Mouse (Mus musculus): ENCODE results near the gene Chst2.

The Chst2 gene

DNA sequence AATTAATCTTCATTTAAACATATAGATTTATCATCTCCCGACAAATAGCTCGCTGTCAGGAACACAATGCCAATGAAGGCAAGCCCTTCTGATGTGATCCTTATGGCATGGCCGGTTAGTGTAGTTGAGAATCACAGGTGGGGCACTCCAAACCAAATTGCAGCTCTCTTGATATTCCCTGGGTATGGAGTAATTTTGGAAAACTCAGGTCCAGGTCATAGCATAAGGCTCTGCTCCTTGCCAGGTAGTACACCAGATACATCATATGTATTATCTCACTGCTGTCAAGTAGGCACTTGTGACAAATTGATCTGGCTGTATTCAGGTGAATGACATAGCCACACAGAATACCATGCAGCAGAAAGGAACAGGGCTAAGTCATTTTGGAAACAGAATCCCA is 40.6 kb downstream of the Chst2 start:
- no peak for DNase-seq (ENCODE audit: low read depth, low spot score)

DNA sequence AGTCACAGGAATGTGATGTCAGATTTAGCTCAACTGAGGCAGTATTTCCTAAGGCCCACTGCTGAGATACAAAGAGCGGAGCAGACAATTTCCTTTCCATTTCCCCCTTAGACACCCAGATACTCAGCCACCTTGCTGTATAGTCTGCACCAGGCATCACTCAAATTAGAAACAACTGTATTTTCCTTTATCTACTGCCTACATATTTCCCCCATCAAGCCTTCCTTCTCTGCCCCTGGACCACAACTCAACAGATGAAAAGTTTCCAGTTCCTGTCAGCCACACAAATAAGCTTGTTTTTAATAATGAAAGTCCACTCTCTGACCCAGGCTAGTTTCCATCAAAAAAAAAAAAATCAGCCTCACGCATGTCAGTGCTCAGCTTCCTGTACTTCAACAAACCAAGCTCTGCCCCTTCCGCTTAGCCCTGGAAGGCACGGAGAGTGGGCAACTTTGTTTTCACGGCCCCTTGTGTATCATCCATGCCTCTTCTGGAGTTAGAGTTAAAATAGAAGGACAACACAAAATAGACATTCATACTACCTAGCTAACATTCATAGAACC is 52.6 kb downstream of the Chst2 start:
- DNase-seq (ENCODE audit: low read depth, low spot score): no peak

DNA sequence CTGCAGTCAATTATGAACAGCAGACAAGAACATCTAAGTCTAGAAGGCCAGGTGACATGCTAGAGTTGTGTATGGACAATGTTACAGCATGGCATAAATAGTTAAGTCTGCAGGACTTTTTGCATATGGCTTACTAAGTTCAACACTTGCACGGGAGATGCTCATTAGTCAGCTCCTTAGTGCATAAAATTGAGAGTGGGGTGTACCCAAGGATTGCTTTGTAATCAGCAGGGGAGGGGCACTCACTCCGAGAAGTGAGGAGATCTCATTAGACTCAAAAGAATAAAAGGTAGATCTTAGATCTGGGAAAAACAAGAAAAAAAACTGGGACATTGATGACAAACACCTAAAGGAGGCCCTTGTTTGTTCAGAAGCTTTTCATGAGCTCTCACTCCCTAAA is 54.6 kb downstream of the Chst2 start:
- no peak for DNase-seq (ENCODE audit: low read depth, low spot score)

DNA sequence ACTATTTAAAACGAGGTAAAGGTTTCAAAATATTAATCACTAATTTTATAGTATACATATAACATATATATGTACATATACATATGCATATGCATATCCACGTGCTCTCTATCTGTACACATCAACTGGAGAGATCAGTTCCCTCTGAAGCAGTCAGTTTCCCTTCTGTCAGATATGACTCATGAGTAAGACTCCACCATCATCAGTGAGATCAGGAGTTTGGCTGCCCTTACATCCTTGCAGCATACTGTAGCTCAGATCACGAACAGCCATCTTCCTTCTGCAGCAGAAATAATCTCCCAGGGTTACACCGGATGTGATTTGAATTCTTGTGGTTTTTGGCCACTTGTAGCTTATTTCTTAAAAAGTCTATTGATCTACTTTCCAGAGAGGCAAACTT is 56.0 kb downstream of the Chst2 start:
- DNase-seq (ENCODE audit: low read depth, low spot score): no peak
